Mouse (Mus musculus) testis, postnatal 14 days (tissue): Measurements from ENCODE around the gene Tiam1.
"Not testable (repeated sequence)": the region's sequence is repeated elsewhere in the genome, so short reads cannot be mapped to it uniquely, and the experiment has no call there.

Experiments used
- DNase-seq: peaks from one replicate; pipeline ENCODE4 v3.0.0; 2021; ENCODE audit warnings: low spot score

Gene Tiam1

DNA sequence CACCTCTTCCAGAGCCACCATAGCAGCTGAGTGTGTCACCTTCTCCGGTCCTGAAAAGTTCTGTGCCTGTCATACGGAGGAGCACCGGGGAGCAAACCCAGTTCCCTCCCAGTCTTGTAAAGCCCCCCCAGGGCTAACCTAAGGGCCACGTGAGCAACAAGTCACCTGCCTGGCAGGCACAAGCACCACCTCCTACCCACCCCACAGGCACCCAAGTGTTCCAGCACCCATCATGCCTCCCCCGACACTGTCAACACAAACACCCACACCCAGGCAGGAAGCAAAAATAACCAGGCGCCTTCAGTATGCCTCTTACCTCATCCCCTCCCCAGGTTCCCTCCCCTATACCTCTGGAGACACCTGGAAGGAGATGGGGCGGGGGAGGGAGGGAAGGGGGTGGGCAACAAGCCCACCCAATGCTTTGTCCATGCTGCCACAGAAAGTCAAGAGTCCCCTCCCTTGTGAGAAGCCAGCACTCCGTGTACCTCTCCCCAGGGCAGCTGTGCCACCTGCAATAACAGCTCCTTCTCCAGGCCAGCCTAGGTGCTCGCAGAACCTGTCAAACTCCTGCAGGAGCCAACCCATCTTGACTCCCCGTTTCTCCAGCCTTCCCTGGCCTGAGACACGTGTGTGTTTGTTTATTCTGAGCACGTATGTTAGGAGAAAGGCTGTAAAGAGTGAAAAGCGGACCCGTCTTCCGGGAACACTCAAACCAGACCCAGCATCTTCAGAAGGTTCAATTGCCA is 38.7 kb downstream of the Tiam1 start:
- DNase-seq, result no peak

DNA sequence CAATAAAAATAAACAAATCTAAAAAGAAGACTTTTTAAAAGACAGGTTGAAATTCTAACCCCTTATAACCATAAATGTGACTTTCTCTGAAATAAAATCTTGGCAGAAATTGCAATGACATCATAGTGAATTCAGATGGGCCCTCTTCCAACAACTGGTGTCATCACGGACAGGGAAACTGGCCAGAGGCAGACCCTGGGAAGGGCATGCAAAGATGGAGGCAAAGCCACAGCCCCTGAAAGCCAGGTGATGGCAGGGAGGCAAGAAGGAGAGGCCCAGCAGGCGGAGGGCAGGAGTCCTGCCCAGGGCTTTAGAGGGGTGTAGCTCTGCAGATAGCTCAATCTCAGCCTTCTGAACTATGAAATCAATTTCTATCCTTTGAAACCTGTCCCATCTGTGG is 39.8 kb downstream of the Tiam1 start:
- no peak for DNase-seq

DNA sequence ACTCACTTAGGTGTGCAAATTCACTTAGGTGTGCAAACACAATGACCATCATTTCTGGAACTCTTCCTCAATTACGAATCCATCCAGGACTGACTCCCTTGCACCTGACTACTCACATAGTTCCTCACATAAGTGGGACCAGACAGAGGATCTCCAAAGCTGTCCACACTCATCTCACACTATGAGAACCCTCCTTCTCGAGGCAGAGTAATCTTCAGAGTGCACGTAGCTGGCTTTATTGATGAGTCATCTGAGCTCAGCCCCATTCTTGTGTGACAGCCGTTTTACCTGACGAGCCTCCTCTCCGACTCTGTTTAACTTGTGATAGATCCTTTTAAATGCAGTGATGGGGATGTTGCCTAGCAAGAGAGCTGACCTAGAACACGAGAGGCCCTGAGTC is 41.0 kb downstream of the Tiam1 start:
- no peak for DNase-seq

DNA sequence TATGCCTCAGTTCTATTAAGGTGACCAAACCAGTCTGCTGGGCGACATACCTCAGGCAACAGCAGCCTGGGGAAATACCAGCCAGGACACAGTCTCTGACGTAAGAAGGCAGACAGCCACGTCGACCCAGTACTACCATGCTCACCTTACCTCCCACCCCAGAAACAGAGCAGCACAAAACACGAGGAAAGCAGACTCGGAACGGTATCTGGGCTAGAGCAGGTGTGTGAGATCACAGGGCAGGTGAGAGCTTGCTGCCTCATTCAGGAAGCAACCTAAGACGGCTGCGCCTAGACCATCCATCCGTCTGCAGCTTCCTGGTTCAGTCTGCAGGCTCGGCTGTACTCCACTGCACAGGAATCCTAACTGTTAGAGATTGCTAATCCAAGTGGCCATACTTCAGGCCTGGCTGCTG is 45.4 kb downstream of the Tiam1 start:
- DNase-seq, result no peak

DNA sequence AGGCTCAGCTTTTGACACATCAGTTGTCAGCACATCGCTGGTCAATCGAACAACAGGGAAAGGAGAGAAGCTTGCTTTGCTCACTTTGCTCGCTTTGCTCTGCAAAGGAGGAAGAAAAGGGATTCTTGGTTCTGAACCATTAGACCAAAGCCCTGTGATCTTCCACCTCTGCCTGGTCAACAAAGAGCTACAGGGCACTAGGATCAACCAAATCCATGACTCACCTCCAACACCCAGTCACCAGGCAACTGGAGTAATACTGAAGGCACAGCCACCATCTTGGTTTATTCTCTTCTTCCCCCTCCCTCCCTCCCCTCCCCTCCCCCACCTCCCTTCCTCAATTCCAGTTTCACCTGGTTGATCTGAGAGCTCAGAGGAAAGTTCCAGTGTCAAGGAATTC is 45.8 kb downstream of the Tiam1 start:
- no peak for DNase-seq

DNA sequence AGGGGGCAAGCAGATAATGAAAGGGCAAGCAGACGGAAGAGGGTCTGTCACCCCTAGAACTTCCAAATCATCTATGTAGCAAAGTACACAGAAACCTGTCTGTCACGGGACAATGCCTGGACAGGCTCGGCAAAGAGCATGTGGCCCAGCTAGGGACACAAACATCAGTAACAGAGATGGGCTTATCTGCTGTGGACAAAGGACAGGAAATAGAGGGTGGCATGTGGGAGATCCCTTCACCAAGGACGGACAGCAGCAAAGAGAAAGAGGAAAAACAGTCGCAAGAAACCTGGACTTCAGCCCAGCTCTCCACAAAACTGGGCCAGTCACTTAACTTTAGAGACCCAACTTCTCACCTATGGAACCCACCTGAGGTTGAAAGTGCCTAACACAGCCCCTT is 47.6 kb downstream of the Tiam1 start:
- peak; percentile 21 for DNase-seq

DNA sequence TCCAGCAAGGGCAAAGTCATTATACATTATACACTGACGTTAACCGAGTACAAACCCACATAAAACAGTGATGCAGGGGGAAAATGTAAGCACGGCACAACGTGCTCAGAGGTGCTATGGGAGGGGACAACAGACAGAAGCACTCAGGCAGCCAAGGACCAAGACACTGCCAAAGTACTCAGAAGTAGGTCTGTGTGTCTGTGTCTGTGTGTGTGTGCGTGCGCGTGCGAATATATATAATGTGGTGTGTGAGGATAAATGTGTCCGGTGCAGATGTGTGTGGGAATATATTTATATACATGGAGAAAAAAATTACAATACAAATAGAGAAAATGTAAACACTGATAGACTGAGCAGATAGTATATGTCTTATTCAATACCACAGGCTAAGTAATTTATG is 50.6 kb downstream of the Tiam1 start:
- DNase-seq, result no peak

DNA sequence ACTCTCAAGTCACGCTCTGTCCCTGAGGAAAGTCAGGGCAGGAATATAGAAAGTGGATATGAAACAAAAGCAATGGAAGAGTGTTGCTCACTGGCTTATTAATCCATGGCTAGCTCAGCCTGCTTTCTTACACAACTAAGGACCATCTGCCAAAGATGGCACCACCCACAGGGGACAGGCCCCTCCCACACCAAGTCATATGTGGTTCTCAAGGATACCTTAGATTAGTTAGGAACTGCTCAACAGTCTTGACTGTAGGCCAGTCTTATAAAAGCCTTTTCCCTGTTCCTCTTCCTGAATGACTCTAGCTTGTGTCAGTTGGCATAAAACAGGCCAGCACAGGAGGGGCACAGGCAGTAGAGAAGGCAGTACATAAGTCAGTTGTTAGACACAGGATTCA is 51.7 kb downstream of the Tiam1 start:
- no peak for DNase-seq

DNA sequence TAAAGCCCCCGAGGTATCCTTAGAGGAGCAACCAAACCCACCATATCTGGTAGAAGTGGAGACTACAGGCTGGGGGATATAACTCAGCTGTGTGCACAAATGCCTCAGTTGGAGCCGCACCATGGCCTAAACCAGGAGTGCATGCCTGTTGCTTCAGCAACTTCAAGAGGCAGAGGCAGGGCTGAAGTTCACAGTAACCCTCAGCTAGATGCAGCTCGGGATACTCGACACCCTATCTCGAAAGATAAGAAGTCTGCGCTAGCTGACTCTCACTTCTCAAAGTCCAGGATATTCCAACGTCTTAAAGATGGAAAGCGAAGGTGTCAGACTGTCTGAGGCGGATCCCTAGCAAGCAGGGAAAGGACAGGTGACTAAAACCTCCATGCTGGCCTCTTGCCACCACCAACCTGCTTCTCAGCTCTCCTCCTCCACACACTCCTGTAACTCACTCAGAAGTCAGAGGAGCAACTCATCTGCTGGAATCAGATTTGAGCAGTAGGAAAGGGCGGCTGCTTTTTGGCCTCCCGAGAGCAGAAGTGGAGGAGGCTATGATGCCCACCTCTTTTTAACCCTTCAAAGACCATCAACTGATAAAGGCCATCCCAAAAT is 52.4 kb downstream of the Tiam1 start:
- no peak for DNase-seq

DNA sequence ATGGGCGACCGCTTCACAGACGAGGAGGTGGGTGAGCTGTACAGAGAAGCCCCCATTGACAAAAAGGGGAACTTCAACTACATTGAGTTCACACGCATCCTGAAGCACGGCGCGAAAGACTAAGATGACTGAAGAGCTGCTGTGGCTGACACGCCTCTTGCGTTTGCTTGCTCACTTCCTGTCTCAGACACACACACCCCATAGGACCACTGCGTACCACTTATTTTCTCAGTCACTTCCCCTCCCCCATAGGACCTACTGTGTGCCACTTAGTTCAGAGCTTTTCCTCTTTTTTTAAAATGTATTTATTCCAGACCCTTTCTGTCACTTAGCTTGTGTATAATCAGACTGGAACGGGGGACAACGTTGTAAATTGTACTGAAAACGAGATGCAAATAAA is 53.2 kb downstream of the Tiam1 start:
- DNase-seq, result no peak

DNA sequence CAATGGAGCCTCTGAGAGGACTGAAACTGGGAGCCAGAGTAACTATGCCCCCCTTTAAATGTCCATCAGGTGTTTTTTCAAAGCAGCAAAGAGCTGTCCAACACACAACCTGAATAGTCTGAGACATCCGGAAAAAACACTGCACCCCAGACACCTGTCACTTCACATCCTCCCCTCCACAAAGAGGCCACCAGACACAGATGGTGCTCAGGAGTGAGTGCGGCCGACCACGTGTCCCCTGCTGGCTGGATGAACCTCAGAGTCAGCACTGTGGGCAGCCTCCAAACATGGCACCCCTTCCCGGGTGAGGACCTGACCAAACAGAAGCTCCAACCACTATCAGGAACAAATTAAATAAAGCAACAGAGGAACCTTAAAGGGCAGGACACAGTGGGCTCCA is 56.3 kb downstream of the Tiam1 start:
- DNase-seq, result no peak

DNA sequence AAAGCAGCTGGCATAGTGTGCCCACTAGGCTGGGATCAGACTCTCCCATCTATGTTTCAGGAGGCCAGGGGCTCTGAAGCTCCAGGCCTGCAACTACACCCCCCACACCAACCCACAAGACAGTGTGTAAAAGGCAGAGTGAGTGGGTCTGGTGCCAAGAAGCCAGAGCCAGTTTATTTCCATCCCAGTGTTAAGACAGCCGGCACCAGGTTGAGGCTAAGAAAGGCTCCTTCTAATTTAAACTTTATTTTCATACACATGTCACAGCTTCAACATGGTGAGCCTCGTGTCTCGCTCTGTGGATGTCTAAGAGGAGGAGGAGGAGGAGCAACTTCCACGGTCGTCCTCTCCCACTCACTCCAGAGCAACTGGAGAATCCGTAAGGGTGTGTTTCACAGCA is 57.5 kb downstream of the Tiam1 start:
- DNase-seq, result no peak

DNA sequence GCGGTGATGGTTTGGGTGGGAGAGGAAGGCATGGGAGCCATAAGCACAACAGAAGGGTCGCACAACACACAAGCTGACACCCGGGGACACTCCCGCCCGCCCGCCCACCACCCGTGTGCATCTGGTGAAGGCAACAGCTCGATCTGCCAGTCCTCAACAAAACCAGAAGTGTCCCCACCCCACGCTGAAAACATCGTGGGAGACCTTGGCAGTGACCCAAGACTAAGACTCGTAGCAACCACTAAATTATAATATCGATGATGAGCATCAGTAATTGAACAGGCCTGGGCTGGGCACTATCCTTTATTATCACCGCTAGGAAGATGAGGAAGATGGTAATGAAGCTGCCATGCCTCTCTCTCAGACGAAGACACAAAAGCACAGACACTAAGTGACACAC is 58.0 kb downstream of the Tiam1 start:
- no peak for DNase-seq

DNA sequence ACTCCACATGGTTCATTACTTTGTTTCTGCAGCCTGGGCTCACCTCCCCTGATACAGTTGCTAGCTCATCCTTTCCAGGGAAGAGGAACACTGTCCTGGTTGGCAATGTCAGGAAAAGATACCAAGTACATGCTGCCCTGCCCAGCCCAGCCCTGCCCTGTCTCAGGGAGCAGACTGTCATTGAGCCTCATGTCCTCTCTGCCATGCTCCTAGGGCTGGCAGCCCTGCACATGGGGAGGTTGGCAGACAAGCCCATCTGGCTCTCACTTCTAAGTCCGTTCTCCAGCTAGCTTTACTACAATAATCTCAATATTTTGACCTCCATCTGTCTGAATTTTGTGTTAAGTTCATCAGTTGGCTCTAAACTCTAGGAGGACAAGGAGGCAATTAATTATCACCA is 62.4 kb downstream of the Tiam1 start:
- peak; percentile 20 for DNase-seq

DNA sequence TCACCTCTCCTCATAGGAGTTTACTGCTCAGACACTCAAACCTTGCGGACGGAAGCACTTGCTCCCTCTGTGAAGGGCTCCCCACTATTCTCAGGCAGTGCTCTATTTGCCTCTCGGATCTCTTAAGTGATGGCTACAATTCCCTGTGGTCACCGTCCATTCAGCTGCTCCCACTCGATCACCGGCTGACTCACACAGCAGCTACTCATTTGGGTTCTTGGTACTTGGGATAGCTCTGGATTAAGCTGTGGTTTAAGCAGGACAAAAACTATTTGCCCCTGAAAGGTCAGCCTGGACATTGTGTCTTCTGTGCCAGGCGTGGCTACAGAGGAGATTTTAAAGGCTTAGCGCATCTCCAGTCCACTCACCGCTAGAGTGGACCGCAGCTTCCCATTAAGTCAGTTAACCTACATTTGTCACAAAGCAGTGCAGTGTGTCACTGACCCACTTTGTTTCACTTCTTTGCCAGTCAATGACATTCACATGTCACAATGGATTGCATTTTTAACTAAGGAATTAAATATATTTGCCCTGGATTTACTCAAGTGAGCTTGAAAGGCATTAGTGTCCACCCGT is 64.7 kb downstream of the Tiam1 start:
- no peak for DNase-seq

DNA sequence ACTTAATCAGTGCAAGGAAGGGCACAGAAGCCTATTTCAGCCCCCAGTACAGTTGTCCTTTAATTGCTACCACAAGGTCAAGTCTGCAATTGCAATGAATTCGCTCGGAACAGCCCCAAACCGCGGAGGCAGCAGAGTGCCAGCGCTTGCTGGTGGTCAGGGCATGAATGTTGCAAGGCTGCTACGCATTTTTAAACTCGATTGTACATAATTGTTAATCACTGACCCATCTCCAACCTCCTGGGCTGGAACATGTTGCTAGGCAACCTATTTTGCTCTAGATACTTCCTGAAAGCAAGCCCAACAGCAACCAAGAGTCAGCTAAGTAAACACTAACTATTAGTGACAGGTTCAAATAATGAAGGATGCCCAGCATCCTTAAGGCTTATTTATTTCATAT is 70.1 kb downstream of the Tiam1 start:
- no peak for DNase-seq

DNA sequence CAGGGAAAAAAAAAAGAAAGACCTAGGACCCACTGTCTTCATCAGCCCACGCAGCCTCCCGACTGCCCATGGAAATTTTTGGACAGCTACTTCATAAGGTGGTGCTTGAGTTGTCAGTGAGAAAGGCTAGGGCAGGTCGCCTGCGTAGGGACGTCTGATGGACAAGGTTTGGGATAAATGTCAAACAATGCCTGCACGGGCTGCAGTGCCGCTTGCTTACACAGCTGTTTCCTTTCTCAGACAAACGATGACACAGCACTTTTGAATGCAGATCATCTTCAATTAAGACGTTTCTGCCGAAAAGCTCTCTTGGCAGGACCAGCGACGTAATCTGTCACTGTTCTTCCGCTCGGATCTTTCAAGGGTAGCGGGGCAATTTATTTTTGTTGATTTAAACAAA is 70.9 kb downstream of the Tiam1 start:
- no peak for DNase-seq

DNA sequence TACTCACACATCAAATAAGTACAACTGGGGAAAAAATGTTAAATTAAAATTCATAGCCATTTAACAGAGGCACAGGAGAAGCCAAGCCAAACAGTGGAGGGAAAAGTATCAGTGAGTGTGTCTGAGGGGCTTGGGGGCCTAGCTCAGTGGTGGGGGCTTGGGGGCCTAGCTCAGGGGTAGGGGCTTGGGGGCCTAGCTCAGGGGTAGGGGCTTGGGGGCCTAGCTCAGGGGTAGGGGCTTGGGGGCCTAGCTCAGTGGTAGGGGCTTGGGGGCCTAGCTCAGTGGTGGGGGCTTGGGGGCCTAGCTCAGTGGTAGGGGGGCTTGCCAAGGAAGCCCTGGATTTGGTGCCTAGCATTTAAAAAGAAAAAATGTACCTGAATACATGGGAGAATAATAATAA is 72.4 kb downstream of the Tiam1 start:
- not testable (repeated sequence) for DNase-seq

DNA sequence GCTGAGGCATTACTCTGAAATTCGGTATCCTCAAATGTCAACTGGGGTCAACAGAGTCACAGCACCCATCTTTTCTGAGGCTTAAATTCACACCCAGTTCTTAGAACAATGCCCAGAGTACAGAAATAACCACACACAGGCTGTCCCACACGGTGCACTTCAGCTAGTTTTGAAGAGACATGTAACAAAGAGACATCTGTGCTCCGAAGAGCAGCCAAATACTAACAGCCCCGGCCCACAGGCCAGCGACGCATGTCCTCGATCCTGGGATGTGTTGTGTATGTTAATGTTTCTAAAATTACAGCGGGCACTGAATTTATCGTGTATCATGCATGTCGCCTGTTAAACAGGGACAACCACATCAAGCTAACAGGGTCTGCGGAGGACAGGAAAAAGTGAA is 73.5 kb downstream of the Tiam1 start:
- no peak for DNase-seq

DNA sequence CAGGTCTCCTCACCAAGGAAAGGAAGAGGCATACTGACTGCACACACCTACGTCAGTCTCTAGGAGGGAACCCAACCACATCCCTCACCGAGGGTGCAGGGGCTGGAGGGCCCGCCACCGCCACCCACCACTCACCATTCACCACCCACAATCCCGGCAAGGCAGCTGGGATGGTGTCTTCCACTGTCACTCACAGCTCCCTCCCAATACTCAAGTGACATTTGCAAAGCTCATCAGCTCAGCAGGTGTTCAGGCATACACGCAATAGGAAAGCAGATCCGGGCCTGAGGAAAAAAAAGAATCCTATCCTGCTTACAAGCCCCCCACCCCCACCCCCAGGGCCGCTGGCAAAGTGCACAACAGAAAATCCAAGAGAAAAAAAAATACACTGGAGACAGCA is 74.4 kb downstream of the Tiam1 start:
- no peak for DNase-seq

DNA sequence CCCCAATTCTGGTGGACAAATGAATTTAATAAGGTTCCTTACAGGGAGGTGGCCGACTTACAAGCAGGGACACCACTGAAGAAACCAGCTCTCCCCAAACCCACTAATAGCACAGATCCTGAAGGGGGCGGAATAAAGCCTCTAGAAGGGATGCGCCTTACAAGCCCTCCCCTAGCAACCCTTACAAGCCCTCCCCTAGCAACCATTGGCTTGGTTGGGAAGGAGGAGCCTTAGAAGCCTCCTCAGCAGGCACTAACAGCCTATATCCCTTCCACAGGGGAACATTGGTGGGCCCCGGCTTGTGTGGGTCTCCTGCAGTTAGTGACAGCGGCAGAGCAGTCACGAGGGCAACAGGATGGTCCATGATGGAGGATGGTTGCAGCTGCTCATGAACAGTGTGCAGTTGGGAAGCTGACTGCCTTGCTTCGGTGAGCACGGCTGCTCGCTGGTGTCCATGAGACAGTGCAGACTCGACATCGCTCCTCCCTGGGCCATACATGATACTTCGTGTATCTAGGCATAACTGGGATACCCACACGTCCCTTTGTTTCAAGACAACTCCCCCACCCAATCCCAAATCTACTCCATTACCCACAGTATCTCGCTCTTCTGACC is 90.6 kb downstream of the Tiam1 start:
- DNase-seq, result no peak

DNA sequence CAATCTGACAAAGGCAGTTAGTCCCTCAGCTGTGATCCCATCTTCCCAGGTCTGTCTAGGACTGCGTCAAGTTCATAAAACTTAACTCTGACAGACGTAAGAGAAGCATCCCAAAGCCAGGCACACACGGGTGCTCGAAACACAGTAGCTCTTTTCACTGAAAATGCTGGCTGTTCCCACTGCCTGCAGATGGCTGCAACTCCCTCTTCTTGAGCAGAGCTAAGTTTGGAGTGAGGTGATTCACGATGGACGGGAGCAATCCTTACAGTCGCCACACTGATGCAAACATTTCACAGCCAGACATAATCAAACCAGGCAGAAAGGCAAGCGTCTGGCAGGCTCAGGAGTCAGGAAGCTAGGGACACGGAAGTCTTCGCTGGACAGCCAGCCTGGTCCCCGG is 91.2 kb downstream of the Tiam1 start:
- DNase-seq, result no peak

DNA sequence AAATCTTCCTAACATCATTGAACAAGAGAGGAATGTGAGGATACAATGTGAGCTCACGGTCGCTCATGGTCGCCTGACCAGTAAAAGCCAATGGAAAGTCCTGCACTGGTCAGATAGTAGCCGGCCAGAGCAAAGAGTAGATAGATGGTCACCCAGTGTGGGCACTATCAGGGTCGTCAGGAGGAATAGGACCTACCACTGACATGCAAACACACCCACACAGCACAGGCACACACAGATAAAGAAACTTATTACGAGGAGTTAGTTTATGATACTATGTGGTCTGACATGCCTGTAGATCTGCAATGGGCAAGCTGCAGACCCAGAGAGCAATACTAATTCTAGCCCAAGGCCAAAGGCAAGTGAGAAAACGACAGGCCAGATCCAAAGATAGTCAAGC is 92.5 kb downstream of the Tiam1 start:
- DNase-seq, result no peak
